Mouse (Mus musculus) small intestine, adult 2 months (tissue): Measurements from ENCODE around the gene Sgca.

Source experiments
- CTCF ChIP-seq: fragments of 200-500 bp; IDR thresholded peaks from 2 replicates; pipeline ENCODE4 v1.5.1; 2012; ENCODE audit warnings: low read depth, mild to moderate bottlenecking, control low read depth, inconsistent platforms, low read length, moderate library complexity, mixed read lengths; ENCODE audit not compliant: insufficient replicate concordance, insufficient read length; ENCODE audit errors: extremely low read depth
- POLR2A ChIP-seq: fragments of 200-500 bp; IDR thresholded peaks from 2 replicates; pipeline ENCODE4 v1.6.1; 2012; ENCODE audit warnings: low read depth, mild to moderate bottlenecking, control low read depth, inconsistent platforms, low read length, moderate library complexity

- TF ChIP-seq POLR2A (no peak), CTCF (no peak)
These were observed 55.1 kb downstream of the Sgca start for GRCm38 (mm10) chr11:94920996-94921401.
